Mouse (Mus musculus) forebrain, embryonic 13.5 days (tissue): Measurements from ENCODE around the gene Erg. TPM values are rescaled to one million over a fixed set of nuclear protein-coding genes. Genes with fewer than 3 reads are reported as not detected.

Experiments used
- ATAC-seq: fragments of 200-750 bp; cut with Nextera tagmentation; 2 replicates; pipeline ENCODE4 v1.8.0; 2017
- H3K27ac ChIP-seq: fragments of 300-500 bp; sonication (generic); 2 replicates; pipeline ENCODE4 v1.5.1; 2015; ENCODE audit warnings: inconsistent platforms, mild to moderate bottlenecking, moderate library complexity
- H3K27me3 ChIP-seq: fragments of 300-500 bp; sonication (generic); 2 replicates; pipeline ENCODE4 v1.6.1; 2015; ENCODE audit warnings: mild to moderate bottlenecking, inconsistent platforms
- H3K36me3 ChIP-seq: fragments of 300-500 bp; sonication (generic); 2 replicates; pipeline ENCODE4 v1.6.1; 2015; ENCODE audit warnings: mild to moderate bottlenecking, inconsistent platforms; ENCODE audit not compliant: poor library complexity, severe bottlenecking
- H3K4me1 ChIP-seq: fragments of 300-500 bp; sonication (generic); 2 replicates; pipeline ENCODE4 v1.6.1; 2015; ENCODE audit warnings: inconsistent platforms
- H3K4me2 ChIP-seq: fragments of 300-500 bp; sonication (generic); 2 replicates; pipeline ENCODE4 v1.6.1; 2015; ENCODE audit warnings: inconsistent platforms, mild to moderate bottlenecking, moderate library complexity
- H3K4me3 ChIP-seq: fragments of 300-500 bp; sonication (generic); 2 replicates; pipeline ENCODE4 v1.5.1; 2015; ENCODE audit warnings: mild to moderate bottlenecking, inconsistent platforms
- H3K9ac ChIP-seq: fragments of 300-500 bp; sonication (generic); 2 replicates; pipeline ENCODE4 v1.6.1; 2015; ENCODE audit warnings: mild to moderate bottlenecking, inconsistent platforms
- H3K9me3 ChIP-seq: fragments of 300-500 bp; sonication (generic); replicated peaks from 2 replicates; pipeline ENCODE4 v1.6.1; 2016; ENCODE audit warnings: inconsistent platforms
- WGBS: fragments of 180-500 bp; shearing (Covaris S2); methylation state at CpG from one replicate; pipeline ENCODE4 v1.1.7; 2015; 5-methylcytosine and 5-hydroxymethylcytosine counted together
- polyA plus RNA-seq: library from polyadenylated mRNA; unstranded; fragments of >200 nt; fragmentation: Nextera tagmentation; extraction: Ambion mirVana; gene quantifications from 2 replicates; pipeline ENCODE4 v1.2.1, GENCODE M21; 2015

Gene Erg
- polyA plus RNA-seq, 1 experiment from 2014 or later, result 1.8 TPM

DNA sequence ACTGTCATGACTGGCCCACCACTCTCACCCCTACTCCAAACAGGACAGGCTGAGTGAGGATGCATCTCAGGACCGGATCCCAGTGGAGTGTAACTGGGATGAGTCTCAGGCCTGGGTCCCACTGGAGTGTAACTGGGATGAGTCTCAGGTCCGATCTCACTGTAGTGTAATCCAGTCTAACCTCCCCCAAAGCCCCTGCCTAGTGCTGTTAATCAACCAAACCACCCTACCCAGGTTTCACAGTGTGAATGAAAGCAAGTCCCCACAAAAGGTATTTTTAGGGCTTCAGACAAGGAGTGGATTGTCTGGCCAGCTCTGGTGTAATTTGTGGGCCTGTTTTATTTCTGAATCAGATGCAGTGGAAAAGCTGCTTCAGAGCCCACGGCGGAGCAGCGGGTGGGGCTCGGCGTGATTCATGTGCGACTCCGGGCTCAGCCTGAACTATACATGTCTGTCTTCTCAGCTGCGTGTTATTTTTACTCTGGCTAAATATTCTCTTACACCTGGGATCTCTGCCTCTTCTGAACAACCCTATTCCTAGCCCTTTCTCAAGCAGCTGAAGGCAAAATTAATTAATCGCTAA is 187.5 kb downstream of the Erg start:
- Histone ChIP-seq H3K9me3 (no peaks in the 10 kb centered on the region), H3K4me3 (no peak overlapping the region), H3K36me3 (no peaks in the 10 kb centered on the region), H3K9ac (no peak overlapping the region), H3K27ac (no peak overlapping the region), H3K4me1 (peaks cover 5% of the 10 kb centered on the region; the same call in 1 of the 2 replicates), H3K4me2 (no peak overlapping the region), H3K27me3 (no peaks in the 10 kb centered on the region)
- WGBS, result 74% methylated on average over 11 of the region's 11 CpGs
- no peak for ATAC-seq

DNA sequence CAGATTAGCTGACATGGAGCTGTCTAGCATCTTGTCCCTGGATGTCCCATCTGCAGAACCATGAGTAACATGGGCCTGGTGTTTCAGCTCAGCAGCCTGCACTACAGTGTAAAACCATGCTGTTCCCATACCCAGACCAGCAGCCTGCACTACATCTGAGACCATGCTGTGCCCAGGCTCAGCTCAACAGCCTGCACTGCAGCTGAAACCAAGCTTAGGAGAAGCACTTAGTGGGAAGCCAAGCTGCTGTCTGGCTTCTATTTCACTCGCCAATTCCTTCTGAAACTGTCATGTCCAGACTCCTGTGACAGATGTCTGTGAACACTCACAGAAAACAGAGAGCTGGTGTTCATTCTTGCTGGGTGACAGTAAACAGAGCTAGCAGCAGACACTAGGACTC is 195.6 kb downstream of the Erg start:
- H3K4me3 ChIP-seq, result no peak overlapping the region
- H3K36me3 ChIP-seq, result no peaks in the 10 kb centered on the region
- H3K4me1 ChIP-seq, result no peaks in the 10 kb centered on the region; the same call in 1 of the 2 replicates
- H3K9ac ChIP-seq, result no peak overlapping the region
- no peak overlapping the region for H3K4me2 ChIP-seq
- no peak for ATAC-seq
- H3K27me3 ChIP-seq, result no peaks in the 10 kb centered on the region
- H3K27ac ChIP-seq, result no peak overlapping the region
- H3K9me3 ChIP-seq, result no peaks in the 10 kb centered on the region
- 65% methylated on average over 1 of the region's 1 CpGs for WGBS

DNA sequence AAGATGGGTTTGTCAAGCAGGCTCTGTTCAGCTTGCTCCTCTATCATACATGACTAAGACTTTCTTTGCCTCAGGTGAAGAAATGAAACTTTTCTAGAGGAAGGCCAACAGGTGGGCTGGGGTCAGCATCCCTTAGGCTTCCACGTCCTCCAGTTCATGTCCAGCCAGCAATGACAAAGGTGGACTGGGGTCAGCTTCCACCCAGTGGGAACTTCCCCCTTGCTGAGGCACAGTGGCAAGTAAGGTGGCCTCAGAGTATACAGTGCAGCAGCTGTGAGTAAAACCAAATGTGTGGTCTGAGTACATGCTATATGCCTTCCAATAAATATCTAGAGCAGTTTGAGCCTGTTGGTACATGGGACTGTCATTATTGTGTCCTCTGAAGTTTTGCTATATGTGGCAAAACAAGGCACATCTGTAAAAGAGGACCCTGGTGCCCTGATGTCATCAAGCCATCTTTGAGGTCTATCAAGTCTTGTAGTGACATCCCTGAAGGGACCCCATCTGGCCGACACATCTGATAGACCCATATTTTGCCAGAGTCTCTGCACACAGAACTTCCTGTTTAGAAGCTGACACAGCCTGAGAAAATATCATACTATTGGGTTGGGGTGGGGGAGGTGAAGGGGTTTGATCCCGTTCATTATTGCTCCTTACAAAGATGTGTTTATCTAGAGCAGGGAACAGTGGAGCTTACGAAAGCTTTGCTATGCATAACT is 197.4 kb downstream of the Erg start:
- Histone ChIP-seq H3K27me3 (no peaks in the 10 kb centered on the region), H3K27ac (no peak overlapping the region), H3K36me3 (no peaks in the 10 kb centered on the region), H3K4me2 (no peak overlapping the region), H3K4me1 (no peaks in the 10 kb centered on the region; the same call in 1 of the 2 replicates), H3K9ac (no peak overlapping the region), H3K4me3 (no peak overlapping the region), H3K9me3 (no peaks in the 10 kb centered on the region)
- 92% methylated on average over 4 of the region's 4 CpGs for WGBS
- no peak for ATAC-seq

DNA sequence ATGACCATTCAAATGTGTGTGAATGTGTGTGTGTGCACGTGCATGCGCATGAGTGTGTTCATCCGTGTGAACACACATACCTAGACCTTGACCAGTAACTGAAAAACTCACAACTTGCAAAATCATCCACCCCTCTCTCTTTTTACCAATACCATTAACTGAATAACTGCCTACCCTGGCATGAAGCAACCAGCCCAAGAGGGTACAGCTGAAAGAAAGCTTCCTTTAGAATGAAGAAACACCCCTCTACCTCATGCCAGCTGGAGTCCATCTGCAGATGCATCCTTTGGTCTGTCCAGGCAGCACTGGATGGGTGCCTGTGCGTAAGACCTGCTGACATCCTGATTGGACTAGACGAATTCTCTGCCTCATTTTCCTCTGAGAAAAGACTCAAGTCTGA is 198.1 kb downstream of the Erg start:
- H3K4me1 ChIP-seq, result no peaks in the 10 kb centered on the region; the same call in 1 of the 2 replicates
- no peak overlapping the region for H3K9ac ChIP-seq
- no peaks in the 10 kb centered on the region for H3K27me3 ChIP-seq
- H3K4me3 ChIP-seq, result no peak overlapping the region
- no peak overlapping the region for H3K4me2 ChIP-seq
- H3K36me3 ChIP-seq, result no peaks in the 10 kb centered on the region
- ATAC-seq, result no peak
- H3K27ac ChIP-seq, result no peak overlapping the region
- H3K9me3 ChIP-seq, result no peaks in the 10 kb centered on the region
- 91% methylated on average over 5 of the region's 5 CpGs for WGBS

DNA sequence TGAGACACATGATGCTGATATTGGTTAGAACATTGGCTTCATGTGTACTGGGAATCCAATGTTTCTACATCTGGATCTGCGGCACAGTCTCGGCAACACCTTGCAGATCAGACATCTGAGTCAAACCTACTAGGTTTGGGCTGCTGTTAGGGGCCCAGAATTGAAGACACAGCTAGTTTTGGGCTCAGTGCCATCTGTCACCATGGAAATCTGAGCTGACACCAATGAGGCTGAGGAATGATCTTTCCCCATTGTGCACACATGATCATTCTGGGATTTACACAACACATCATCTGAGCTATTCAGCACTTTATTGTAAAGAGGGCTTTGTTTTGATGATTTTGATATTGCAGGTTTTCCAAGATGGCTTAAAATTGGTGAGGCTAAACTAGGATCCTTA is 199.4 kb downstream of the Erg start:
- no peaks in the 10 kb centered on the region for H3K27me3 ChIP-seq
- H3K4me3 ChIP-seq, result no peak overlapping the region
- no peak overlapping the region for H3K27ac ChIP-seq
- no peak overlapping the region for H3K4me2 ChIP-seq
- 89% methylated on average over 2 of the region's 2 CpGs for WGBS
- H3K9me3 ChIP-seq, result no peaks in the 10 kb centered on the region
- H3K36me3 ChIP-seq, result no peaks in the 10 kb centered on the region
- no peak for ATAC-seq
- no peak overlapping the region for H3K9ac ChIP-seq
- no peaks in the 10 kb centered on the region; the same call in 1 of the 2 replicates for H3K4me1 ChIP-seq

DNA sequence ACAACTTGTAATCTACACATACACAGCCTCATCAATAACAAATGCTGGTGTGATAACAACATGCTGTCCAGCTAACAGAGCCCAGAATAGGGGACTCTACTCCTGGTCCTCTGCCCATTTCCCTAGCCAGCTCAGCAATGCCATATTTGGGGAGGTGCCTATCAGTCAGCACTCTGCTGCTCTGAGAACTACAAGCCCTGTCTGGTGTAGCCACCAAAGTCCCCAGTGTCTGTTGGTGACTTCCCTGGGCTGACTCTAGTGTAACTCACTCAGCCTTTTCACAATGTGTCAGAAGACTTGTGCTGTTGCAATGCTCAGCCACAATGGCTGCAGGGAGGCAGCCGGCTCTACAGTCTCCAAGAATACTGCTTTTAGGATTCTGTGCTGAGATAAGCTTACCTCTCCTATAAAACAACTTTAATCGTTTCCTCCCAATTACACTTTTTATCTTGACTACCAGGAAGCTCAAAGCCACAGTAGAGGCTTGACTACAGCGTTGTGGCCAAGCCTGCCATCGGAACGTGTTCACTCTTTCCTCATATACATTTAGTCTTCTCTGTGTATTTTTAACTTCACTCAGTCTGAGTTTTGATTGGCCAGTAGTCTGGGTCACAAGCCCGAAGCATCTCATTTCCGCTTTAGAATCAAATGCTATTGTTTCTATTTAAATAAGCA is 201.0 kb downstream of the Erg start:
- Histone ChIP-seq H3K4me1 (no peaks in the 10 kb centered on the region; the same call in 1 of the 2 replicates), H3K9ac (no peak overlapping the region), H3K27me3 (no peaks in the 10 kb centered on the region), H3K4me2 (no peak overlapping the region), H3K27ac (no peak overlapping the region), H3K9me3 (no peaks in the 10 kb centered on the region), H3K36me3 (no peaks in the 10 kb centered on the region), H3K4me3 (no peak overlapping the region)
- no peak for ATAC-seq
- WGBS, result 92% methylated on average over 7 of the region's 7 CpGs

DNA sequence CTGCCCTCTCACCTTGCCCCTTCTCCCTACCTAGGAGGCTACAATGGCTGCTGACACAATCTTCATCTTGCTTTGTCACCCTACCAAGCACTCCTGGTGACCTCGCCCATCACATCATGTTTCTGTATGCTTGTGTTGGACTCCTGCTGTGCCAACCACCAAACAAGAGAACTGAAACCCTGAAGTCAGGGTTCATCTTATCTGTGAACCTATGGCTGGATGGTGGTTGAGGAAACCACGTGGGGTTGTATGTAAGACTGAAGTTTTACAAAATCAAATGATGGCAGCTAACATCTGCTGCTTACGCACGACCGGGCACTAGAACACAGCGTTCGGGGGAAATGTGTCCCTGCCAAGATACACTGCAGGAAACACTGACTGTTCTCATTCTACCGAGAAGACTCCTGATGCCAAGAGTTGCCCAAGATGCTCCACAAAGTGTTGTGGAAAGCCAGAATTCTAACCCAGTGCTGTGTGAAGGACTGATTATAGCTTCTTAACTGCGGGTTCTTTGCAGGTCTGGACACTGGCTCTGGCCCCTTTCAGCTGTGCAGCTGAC is 201.7 kb downstream of the Erg start:
- WGBS, result 90% methylated on average over 9 of the region's 9 CpGs
- Histone ChIP-seq H3K36me3 (no peaks in the 10 kb centered on the region), H3K4me3 (no peak overlapping the region), H3K27me3 (no peaks in the 10 kb centered on the region), H3K9me3 (no peaks in the 10 kb centered on the region), H3K4me2 (no peak overlapping the region), H3K9ac (no peak overlapping the region), H3K27ac (no peak overlapping the region), H3K4me1 (no peaks in the 10 kb centered on the region; the same call in 1 of the 2 replicates)
- ATAC-seq, result no peak

DNA sequence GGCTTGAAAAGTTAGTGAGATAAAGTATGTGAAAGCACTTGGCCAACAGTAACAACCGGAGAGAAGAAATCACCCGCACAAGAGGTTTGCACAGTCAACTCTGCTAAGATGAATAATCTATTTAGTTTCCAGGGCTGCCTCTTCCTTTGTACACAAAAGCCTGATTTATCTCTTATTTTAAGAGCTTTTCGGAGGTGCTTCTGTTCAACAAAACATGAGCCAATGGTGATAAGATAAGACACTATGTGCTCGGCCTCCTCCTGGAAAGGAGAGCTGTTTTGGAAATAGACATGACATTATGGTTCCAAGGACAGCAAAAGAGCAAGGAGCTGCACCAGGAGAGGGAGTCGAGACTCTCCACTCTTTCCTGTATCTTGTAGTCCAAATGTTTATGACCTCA is 204.1 kb downstream of the Erg start:
- H3K9me3 ChIP-seq, result no peaks in the 10 kb centered on the region
- no peak overlapping the region for H3K9ac ChIP-seq
- H3K4me3 ChIP-seq, result no peak overlapping the region
- H3K27ac ChIP-seq, result no peak overlapping the region
- no peak overlapping the region for H3K4me2 ChIP-seq
- H3K27me3 ChIP-seq, result no peaks in the 10 kb centered on the region
- WGBS, result 90% methylated on average over 5 of the region's 5 CpGs
- no peaks in the 10 kb centered on the region; the same call in 1 of the 2 replicates for H3K4me1 ChIP-seq
- no peaks in the 10 kb centered on the region for H3K36me3 ChIP-seq
- ATAC-seq, result no peak

DNA sequence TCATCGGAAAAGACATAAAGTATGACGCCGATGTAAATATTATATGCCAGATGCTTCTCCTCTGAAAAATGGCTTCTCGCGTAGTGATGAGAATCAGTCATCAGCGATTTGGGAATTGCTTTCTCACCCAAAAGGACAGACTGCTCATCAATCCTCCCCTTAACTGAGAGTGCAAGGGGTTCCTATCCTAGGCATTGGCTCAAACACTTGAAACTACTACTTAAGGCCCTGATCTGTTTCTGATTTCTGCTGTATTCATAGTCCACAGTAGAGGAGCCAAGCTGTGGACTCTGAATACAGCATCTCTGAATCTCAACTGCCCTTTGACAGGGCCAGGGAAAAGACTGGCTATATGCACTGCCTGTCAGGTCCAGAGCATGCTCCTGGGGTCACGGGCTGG is 209.6 kb downstream of the Erg start:
- Histone ChIP-seq H3K4me3 (no peak overlapping the region), H3K27me3 (no peaks in the 10 kb centered on the region), H3K27ac (no peak overlapping the region), H3K4me2 (no peak overlapping the region), H3K4me1 (no peaks in the 10 kb centered on the region), H3K9ac (no peak overlapping the region), H3K36me3 (no peaks in the 10 kb centered on the region), H3K9me3 (no peaks in the 10 kb centered on the region)
- no peak for ATAC-seq
- 91% methylated on average over 7 of the region's 7 CpGs for WGBS

DNA sequence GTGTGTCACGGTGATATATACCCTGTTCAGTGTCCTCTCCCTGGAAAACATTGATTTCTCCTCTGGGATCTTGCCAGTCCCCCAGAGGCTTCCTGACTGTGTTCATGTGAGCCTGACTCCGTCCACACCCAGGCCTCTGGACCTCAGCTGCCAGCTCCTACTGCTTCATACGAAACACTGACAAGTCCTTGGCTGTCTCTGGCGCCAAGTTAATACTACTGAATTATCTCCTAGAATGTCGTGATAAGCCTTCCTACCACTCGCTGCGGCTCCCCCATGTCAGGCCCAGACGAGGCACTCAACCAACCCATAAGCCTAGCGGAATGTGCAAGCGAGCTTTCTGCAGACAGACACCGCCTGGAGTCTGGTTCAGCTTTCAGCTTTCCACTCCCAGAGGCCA is 210.0 kb downstream of the Erg start:
- Histone ChIP-seq H3K4me1 (no peaks in the 10 kb centered on the region), H3K4me2 (no peak overlapping the region), H3K9ac (no peak overlapping the region), H3K36me3 (no peaks in the 10 kb centered on the region), H3K9me3 (no peaks in the 10 kb centered on the region), H3K27ac (no peak overlapping the region), H3K4me3 (no peak overlapping the region), H3K27me3 (no peaks in the 10 kb centered on the region)
- 74% methylated on average over 11 of the region's 11 CpGs for WGBS
- no peak for ATAC-seq

DNA sequence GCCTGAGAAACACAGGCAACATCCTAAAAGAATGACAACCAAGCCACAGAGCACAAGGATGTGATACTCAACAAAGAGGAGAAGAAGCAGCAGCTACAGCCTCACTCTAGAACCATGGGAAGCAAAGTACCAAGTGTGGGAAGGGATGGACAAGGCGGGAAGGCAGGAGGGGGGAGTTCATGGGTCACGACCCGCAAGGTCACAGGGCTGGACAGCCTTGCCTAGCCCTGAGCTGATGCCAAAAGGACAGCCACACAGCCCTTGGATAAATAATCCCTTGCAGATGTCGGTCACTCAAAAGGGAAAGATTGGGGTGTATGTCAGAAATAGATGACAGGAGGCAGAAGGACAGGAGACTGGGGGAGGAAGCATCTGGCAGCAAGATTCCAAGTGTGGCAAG is 211.7 kb downstream of the Erg start:
- no peaks in the 10 kb centered on the region for H3K4me1 ChIP-seq
- WGBS, result 88% methylated on average over 4 of the region's 4 CpGs
- no peak overlapping the region for H3K4me2 ChIP-seq
- no peak for ATAC-seq
- H3K9me3 ChIP-seq, result no peaks in the 10 kb centered on the region
- no peak overlapping the region for H3K9ac ChIP-seq
- H3K36me3 ChIP-seq, result no peaks in the 10 kb centered on the region
- no peaks in the 10 kb centered on the region for H3K27me3 ChIP-seq
- H3K27ac ChIP-seq, result no peak overlapping the region
- no peak overlapping the region for H3K4me3 ChIP-seq

DNA sequence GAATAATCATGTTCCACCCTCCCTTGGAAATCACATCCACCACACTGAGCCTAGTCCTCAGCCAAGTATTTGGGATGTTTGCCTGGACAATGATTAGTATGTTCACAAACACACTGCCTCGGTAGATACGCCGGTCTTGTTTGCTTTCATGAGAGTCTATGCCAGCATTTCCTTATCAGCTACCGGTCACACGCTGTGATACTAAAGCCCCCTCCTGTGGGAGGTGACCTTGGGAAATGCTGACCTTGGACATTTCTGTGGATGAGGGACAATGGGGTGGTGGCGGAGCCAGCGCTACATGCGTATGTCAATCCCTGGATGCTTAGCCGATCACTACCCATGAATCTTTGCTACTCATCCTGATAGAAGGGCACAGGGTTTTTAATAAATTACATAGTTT is 213.4 kb downstream of the Erg start:
- 92% methylated on average over 9 of the region's 9 CpGs for WGBS
- Histone ChIP-seq H3K27me3 (no peaks in the 10 kb centered on the region), H3K27ac (no peak overlapping the region), H3K36me3 (no peaks in the 10 kb centered on the region), H3K9me3 (no peaks in the 10 kb centered on the region), H3K4me1 (no peaks in the 10 kb centered on the region), H3K9ac (no peak overlapping the region), H3K4me2 (no peak overlapping the region), H3K4me3 (no peak overlapping the region)
- no peak for ATAC-seq
